ENCODE assay signal across 19 mouse cellular contexts in the genomic region with DNA sequence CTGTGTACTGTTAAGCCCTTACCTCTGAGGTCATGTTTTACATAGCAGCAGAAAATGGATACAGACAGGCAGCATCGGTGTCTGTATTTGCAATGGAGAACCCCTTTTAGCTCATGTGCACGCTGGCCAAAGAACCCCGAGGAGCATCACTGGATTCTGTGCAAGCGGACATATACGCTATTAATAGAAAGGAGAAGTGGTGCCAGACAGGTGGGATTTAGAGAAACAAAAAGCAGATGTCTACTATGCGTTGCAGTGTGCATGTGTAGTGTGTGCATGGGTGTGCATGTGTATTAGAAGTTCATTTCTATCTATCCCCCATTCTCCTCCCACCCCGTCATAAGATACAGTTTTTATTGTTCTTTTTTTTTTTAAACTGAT. TPM values are rescaled to one million over a fixed set of nuclear protein-coding genes. Genes with fewer than 3 reads are reported as not detected.
DNase-seq lines count a peak whose midpoint lies in the region; ATAC-seq and TF ChIP-seq lines count a peak whose summit lies in the region.
"Had no signal": no experiment of that assay in that cellular context is flagged by ENCODE, and none has a peak within 500 bp of the region (broad histone marks: within the 10 kb centered on the region; RNA-seq: fewer than 3 reads in every experiment).

No protein-coding gene starts in this region.

- no peak for ATAC-seq in heart, embryonic 12.5 days (ENCODE audit: insufficient number of reproducible peaks, low FRiP score)
- peak; percentile 26; the same call in 1 of the 2 replicates for ATAC-seq in lung, embryonic 14.5 days (ENCODE audit: insufficient read depth)
- ATAC-seq in intestine, embryonic 15.5 days = peak; percentile 58
- ATAC-seq in stomach, embryonic 15.5 days (ENCODE audit: insufficient read depth, low FRiP score, low read depth) = no peak
- no peak for ATAC-seq in neural tube, embryonic 15.5 days (ENCODE audit: low FRiP score)
- ATAC-seq in hindbrain, embryonic 16.5 days = no peak; the same call in 1 of the 2 replicates

- peak overlapping the region; percentile 56; the same call in 1 of the 2 replicates for H3K27ac ChIP-seq in heart, embryonic 12.5 days (ENCODE audit: poor library complexity, severe bottlenecking)
- no peak overlapping the region for H3K27ac ChIP-seq in lung, embryonic 14.5 days (ENCODE audit: low read depth)
- H3K27ac ChIP-seq in intestine, embryonic 15.5 days = peak overlapping the region; percentile 39; the same call in 1 of the 2 replicates
- H3K27ac ChIP-seq in stomach, embryonic 15.5 days = peak overlapping the region; percentile 61; the same call in 1 of the 2 replicates
- no peak overlapping the region for H3K27ac ChIP-seq in neural tube, embryonic 15.5 days (replicated peaks)
- H3K27ac ChIP-seq in hindbrain, embryonic 16.5 days (ENCODE audit: low read depth, low read length) = no peak overlapping the region
- H3K27ac ChIP-seq: embryonic facial prominence, embryonic 15.5 days; hindbrain, embryonic 13.5 days; liver, embryonic 15.5 days; midbrain, embryonic 10.5 days had no signal

- H3K4me2 ChIP-seq in heart, embryonic 12.5 days = peak overlapping the region; percentile 61
- H3K4me2 ChIP-seq in lung, embryonic 14.5 days = peak overlapping the region; percentile 43; the same call in 1 of the 2 replicates
- H3K4me2 ChIP-seq in intestine, embryonic 15.5 days (replicated peaks) = no peak overlapping the region
- no peak overlapping the region for H3K4me2 ChIP-seq in stomach, embryonic 15.5 days
- no peak overlapping the region for H3K4me2 ChIP-seq in neural tube, embryonic 15.5 days
- no peak overlapping the region for H3K4me2 ChIP-seq in hindbrain, embryonic 16.5 days (ENCODE audit: low read length)
- H3K4me2 ChIP-seq: embryonic facial prominence, embryonic 15.5 days; hindbrain, embryonic 13.5 days; liver, embryonic 15.5 days had no signal

- intact Hi-C loops in heart, postnatal 14 days (cut with DNase I) = no loop called here

- 53% methylated on average over 7 of the region's 7 CpGs for WGBS in heart, embryonic 12.5 days
- 81% methylated on average over 7 of the region's 7 CpGs for WGBS in lung, embryonic 14.5 days
- 55% methylated on average over 7 of the region's 7 CpGs for WGBS in intestine, embryonic 15.5 days
- WGBS in stomach, embryonic 15.5 days = 57% methylated on average over 7 of the region's 7 CpGs
- WGBS in neural tube, embryonic 15.5 days = 89% methylated on average over 7 of the region's 7 CpGs
- 81% methylated on average over 7 of the region's 7 CpGs for WGBS in hindbrain, embryonic 16.5 days

- H3K4me1 ChIP-seq in heart, embryonic 12.5 days (replicated peaks) = peaks cover 13% of the 10 kb centered on the region
- 0 out of 2 replicates have a peak, but pooled peaks cover 5% of the 10 kb centered on the region for H3K4me1 ChIP-seq in lung, embryonic 14.5 days (ENCODE audit: insufficient read depth)
- peaks cover 5% of the 10 kb centered on the region; the same call in 1 of the 2 replicates for H3K4me1 ChIP-seq in intestine, embryonic 15.5 days (replicated peaks)
- H3K4me1 ChIP-seq in stomach, embryonic 15.5 days = peaks cover 7% of the 10 kb centered on the region; the same call in 1 of the 2 replicates
- H3K4me1 ChIP-seq in neural tube, embryonic 15.5 days = no peaks in the 10 kb centered on the region; the same call in 1 of the 2 replicates
- H3K4me1 ChIP-seq in hindbrain, embryonic 16.5 days (ENCODE audit: control insufficient read depth, insufficient read depth, low read depth, low read length) = peaks cover 2% of the 10 kb centered on the region; the same call in 1 of the 2 replicates
- H3K4me1 ChIP-seq: embryonic facial prominence, embryonic 15.5 days; hindbrain, embryonic 13.5 days had no signal

- H3K36me3 ChIP-seq in heart, embryonic 12.5 days = no peaks in the 10 kb centered on the region
- no peaks in the 10 kb centered on the region for H3K36me3 ChIP-seq in lung, embryonic 14.5 days (ENCODE audit: insufficient read depth)
- H3K36me3 ChIP-seq in intestine, embryonic 15.5 days = no peaks in the 10 kb centered on the region
- H3K36me3 ChIP-seq in stomach, embryonic 15.5 days = no peaks in the 10 kb centered on the region
- no peaks in the 10 kb centered on the region for H3K36me3 ChIP-seq in neural tube, embryonic 15.5 days
- no peaks in the 10 kb centered on the region for H3K36me3 ChIP-seq in hindbrain, embryonic 16.5 days (ENCODE audit: control insufficient read depth, insufficient read depth, low read length)
- H3K36me3 ChIP-seq: embryonic facial prominence, embryonic 15.5 days; hindbrain, embryonic 13.5 days; liver, embryonic 15.5 days; midbrain, embryonic 10.5 days had no signal

- peak overlapping the region; percentile 25; the same call in 1 of the 2 replicates for H3K4me3 ChIP-seq in heart, embryonic 12.5 days
- no peak overlapping the region for H3K4me3 ChIP-seq in lung, embryonic 14.5 days (ENCODE audit: low read depth, low read length)
- H3K4me3 ChIP-seq in intestine, embryonic 15.5 days (replicated peaks) = no peak overlapping the region
- no peak overlapping the region for H3K4me3 ChIP-seq in stomach, embryonic 15.5 days (replicated peaks)
- H3K4me3 ChIP-seq in neural tube, embryonic 15.5 days (replicated peaks) = no peak overlapping the region
- H3K4me3 ChIP-seq in hindbrain, embryonic 16.5 days (ENCODE audit: low read length) = no peak overlapping the region
- H3K4me3 ChIP-seq: embryonic facial prominence, embryonic 15.5 days; hindbrain, embryonic 13.5 days; liver, embryonic 15.5 days; midbrain, embryonic 10.5 days; myocyte had no signal

- no peak overlapping the region for H3K9ac ChIP-seq in heart, embryonic 12.5 days
- H3K9ac ChIP-seq in lung, embryonic 14.5 days = no peak overlapping the region
- no peak overlapping the region for H3K9ac ChIP-seq in intestine, embryonic 15.5 days
- no peak overlapping the region for H3K9ac ChIP-seq in stomach, embryonic 15.5 days
- H3K9ac ChIP-seq in neural tube, embryonic 15.5 days (replicated peaks) = no peak overlapping the region
- H3K9ac ChIP-seq in hindbrain, embryonic 16.5 days (ENCODE audit: low read depth, low read length) = no peak overlapping the region; the same call in 1 of the 2 replicates
- H3K9ac ChIP-seq: embryonic facial prominence, embryonic 15.5 days; hindbrain, embryonic 13.5 days; liver, embryonic 15.5 days had no signal

- no peaks in the 10 kb centered on the region for H3K27me3 ChIP-seq in heart, embryonic 12.5 days (replicated peaks)
- no peaks in the 10 kb centered on the region for H3K27me3 ChIP-seq in lung, embryonic 14.5 days (ENCODE audit: insufficient read depth, low read length)
- no peaks in the 10 kb centered on the region for H3K27me3 ChIP-seq in intestine, embryonic 15.5 days (replicated peaks)
- no peaks in the 10 kb centered on the region for H3K27me3 ChIP-seq in stomach, embryonic 15.5 days (replicated peaks)
- no peaks in the 10 kb centered on the region for H3K27me3 ChIP-seq in neural tube, embryonic 15.5 days (replicated peaks)
- H3K27me3 ChIP-seq in hindbrain, embryonic 16.5 days (replicated peaks; ENCODE audit: control insufficient read depth, insufficient read depth, low read length) = no peaks in the 10 kb centered on the region
- H3K27me3 ChIP-seq: embryonic facial prominence, embryonic 15.5 days; hindbrain, embryonic 13.5 days; liver, embryonic 15.5 days had no signal

- TF ChIP-seq CTCF in lung, embryonic 14.5 days (IDR thresholded peaks at IDR 0.05; ENCODE audit: low read depth) = no peak

- no peaks in the 10 kb centered on the region; the same call in 1 of the 2 replicates for H3K9me3 ChIP-seq in heart, embryonic 12.5 days (replicated peaks)
- no peaks in the 10 kb centered on the region for H3K9me3 ChIP-seq in lung, embryonic 14.5 days (ENCODE audit: low read depth, low read length)
- no peaks in the 10 kb centered on the region for H3K9me3 ChIP-seq in intestine, embryonic 15.5 days
- H3K9me3 ChIP-seq in stomach, embryonic 15.5 days = no peaks in the 10 kb centered on the region
- no peaks in the 10 kb centered on the region for H3K9me3 ChIP-seq in neural tube, embryonic 15.5 days (replicated peaks)
- peaks cover 3% of the 10 kb centered on the region; the same call in 1 of the 2 replicates for H3K9me3 ChIP-seq in hindbrain, embryonic 16.5 days (ENCODE audit: control insufficient read depth, low read length)
- H3K9me3 ChIP-seq: embryonic facial prominence, embryonic 15.5 days; hindbrain, embryonic 13.5 days; liver, embryonic 15.5 days; midbrain, embryonic 10.5 days had no signal

- no peak for DNase-seq in heart, postnatal 14 days
- DNase-seq in lung, embryonic 14.5 days = no peak
- DNase-seq in lung, postnatal 25 days (ENCODE audit: low spot score) = no peak
- DNase-seq: cerebellum, adult 9-10 months; gastrocnemius, postnatal 36 days; kidney, adult 8-10 months; layer of hippocampus, adult 9-11 months; retina, postnatal 1 day; thymus, postnatal 14 days had no signal

RNA-seq across cellular contexts. Expression of a gene that starts 6.3 kb away (rescaled TPM):
- polyA plus RNA-seq in heart, embryonic 12.5 days (2016; fragmentation: Nextera tagmentation; extraction: Ambion mirVana) = 109 and 118 TPM in 2 replicates
- total RNA-seq in heart, postnatal 14 days (2021) = 10 to 100 TPM; 76.8 to 81.2 TPM
- 108 and 113 TPM in 2 replicates for polyA plus RNA-seq in lung, embryonic 14.5 days (2014; fragmentation: Nextera tagmentation; extraction: Ambion mirVana)
- 98.1 and 105 TPM in 2 replicates for polyA plus RNA-seq in intestine, embryonic 15.5 days (2015; fragmentation: Nextera tagmentation; extraction: Ambion mirVana)
- polyA plus RNA-seq in stomach, embryonic 15.5 days (2015; fragmentation: Nextera tagmentation; extraction: Ambion mirVana) = 107 and 108 TPM in 2 replicates
- polyA plus RNA-seq in neural tube, embryonic 15.5 days (2015; fragmentation: Nextera tagmentation; extraction: Ambion mirVana) = 63.4 and 73.3 TPM in 2 replicates
- polyA plus RNA-seq in hindbrain, embryonic 16.5 days (2015; fragmentation: Nextera tagmentation; extraction: Ambion mirVana) = 62.5 and 70.6 TPM in 2 replicates

Comparison
In these comparisons a context has a peak if more than half of its experiments do, and no peak if none do; other contexts are left out.
1. ATAC-seq: peak in lung, embryonic 14.5 days (single experiment) and intestine, embryonic 15.5 days (single experiment); none in heart, embryonic 12.5 days (single experiment), stomach, embryonic 15.5 days (single experiment), neural tube, embryonic 15.5 days (single experiment) and hindbrain, embryonic 16.5 days (single experiment).
2. H3K27ac ChIP-seq: peak in heart, embryonic 12.5 days (single experiment), intestine, embryonic 15.5 days (single experiment) and stomach, embryonic 15.5 days (single experiment); none in lung, embryonic 14.5 days (single experiment), neural tube, embryonic 15.5 days (single experiment) and hindbrain, embryonic 16.5 days (single experiment).
3. H3K4me2 ChIP-seq: peak in heart, embryonic 12.5 days (single experiment) and lung, embryonic 14.5 days (single experiment); none in intestine, embryonic 15.5 days (single experiment), stomach, embryonic 15.5 days (single experiment), neural tube, embryonic 15.5 days (single experiment) and hindbrain, embryonic 16.5 days (single experiment).